Mouse (Mus musculus): ENCODE results near the gene Siglece.
"Not testable (repeated sequence)": the region's sequence is repeated elsewhere in the genome, so short reads cannot be mapped to it uniquely, and the experiment has no call there.

The Siglece gene

GRCm38 (mm10) chr7:43660002-43660401, at the start of gene Siglece:
Gene Siglece, minus strand, starts transcription at chr7:43660161.
- DNase-seq: no peak

- no peak for DNase-seq
Observed at GRCm38 (mm10) chr7:43690118-43690517, 30.2 kb upstream of the Siglece start, which contains the start of gene Klk14. Gene Klk14, plus strand, starts transcription at chr7:43690418.

DNA sequence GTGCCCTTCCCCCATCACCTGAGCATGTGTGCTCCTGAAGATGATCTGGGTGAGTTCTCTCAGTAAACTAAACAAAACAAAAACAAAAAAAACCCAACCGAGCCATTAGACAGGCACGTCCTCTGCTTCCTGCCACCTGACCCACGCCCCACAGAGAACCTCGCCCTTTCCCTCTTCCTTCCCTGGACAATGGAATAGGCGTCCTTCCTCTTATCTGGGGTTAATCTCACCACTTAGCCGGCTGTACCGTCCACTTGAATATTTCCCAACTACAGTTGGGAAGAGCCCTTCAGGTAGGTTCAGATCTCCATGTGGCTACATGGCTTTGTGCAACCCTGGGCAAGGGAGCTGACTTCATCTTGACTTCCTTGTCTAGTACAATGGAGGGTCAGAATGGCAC, 25.1 kb upstream of the Siglece start:
- no peak for DNase-seq

DNA sequence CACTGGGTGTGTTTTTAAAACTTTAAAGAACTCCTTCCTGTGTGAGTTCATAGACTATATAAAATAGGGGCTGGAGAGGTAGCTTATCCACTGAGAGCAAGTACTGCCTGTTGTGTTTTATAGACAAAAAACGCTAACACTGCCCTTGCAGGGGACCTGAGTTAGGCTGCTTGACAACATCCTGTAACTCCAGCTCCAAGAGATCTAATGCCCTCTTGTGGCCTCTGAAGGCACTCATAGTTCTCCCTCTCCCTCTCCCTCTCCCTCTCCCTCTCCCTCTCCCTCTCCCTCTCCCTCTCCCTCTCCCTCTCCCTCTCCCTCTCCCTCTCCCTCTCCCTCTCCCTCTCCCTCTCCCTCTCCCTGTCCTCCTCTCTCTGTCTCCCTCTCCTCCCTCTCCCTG, 22.6 kb upstream of the Siglece start:
- not testable (repeated sequence) for DNase-seq

DNA sequence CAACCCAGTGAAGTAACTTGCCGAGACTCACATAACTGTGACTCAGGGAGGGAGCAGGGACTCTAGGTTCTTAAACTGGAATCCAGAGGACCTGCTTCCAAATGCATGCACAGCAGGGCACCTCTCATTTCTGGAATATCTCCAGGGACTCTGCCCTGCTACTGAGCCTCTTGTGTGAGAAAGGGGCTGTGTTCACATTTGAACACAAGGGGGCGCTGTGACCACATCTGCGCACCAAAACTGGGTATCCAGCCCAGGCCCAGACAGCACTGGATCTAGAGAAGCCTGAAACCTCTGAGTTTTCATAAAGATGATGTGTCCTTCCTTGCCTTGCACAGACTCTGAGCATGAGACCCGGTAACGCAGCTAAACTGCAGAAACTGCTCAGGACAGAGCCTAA, 21.0 kb upstream of the Siglece start:
- peak; percentile 54 for DNase-seq

DNA sequence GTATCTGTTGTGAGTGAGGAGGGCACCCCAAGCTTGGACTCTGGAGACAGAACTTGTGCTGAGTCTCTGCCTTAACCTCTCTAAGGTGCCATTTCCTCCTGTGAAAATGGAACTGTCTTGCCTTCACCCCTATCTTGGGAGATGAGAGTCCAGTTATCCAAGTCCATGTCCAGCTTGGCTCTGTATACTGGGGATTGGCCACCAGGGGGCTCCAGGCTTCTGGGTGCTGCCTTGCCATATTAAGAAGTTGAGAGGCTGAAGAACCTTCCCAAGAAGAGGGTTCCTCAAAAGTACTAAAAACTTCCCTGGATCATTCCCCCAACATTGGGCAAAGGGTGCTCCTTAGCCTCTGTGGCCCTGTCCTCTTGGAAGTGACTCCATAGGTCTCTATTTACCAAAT, 18.6 kb upstream of the Siglece start:
- peak; percentile 38 for DNase-seq

GRCm38 (mm10) chr7:43675091-43675490, 15.1 kb upstream of the Siglece start:
- no peak for DNase-seq

- DNase-seq: no peak
Observed at GRCm38 (mm10) chr7:43672581-43673260, 12.8 kb upstream of the Siglece start.

GRCm38 (mm10) chr7:43671809-43672580, 12.0 kb upstream of the Siglece start, which contains the start of gene Ctu1:
Gene Ctu1, plus strand, starts transcription at chr7:43672016.
- peak; percentile 88 for DNase-seq

DNA sequence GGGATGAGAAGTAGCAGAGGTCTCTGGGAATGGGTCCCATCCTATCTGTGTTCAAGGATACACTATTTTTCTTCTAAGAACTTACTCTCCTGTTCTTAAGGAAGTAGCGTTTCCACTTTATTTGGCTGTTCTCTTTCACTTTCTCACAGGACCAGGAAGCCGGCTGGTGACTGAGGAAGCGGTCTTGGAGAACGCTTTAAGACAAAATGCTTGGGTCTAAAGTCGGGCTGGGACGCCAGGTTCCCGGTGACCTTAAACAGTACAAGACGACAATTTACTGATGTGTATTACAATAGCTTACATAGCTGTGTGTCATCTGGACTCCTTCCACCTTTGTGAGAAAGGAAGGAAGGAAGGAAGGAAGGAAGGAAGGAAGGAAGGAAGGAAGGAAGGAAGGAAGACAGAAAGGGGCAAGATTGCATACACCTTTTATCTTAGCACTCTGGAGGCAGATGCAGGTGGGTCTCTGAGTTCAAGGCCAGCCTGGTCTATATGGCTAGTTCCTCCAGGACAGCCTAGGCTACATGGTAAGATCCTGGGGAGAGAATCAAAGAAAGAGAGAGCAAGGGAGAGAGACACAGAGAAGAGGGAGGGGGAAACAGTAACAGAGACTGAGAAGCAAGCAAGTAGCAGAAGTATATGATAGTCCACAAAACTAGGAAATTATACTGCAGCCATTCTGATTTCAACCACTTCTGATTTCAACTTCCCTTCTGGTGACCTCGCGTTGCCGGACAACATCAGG, 11.3 kb upstream of the Siglece start:
- DNase-seq: no peak

DNA sequence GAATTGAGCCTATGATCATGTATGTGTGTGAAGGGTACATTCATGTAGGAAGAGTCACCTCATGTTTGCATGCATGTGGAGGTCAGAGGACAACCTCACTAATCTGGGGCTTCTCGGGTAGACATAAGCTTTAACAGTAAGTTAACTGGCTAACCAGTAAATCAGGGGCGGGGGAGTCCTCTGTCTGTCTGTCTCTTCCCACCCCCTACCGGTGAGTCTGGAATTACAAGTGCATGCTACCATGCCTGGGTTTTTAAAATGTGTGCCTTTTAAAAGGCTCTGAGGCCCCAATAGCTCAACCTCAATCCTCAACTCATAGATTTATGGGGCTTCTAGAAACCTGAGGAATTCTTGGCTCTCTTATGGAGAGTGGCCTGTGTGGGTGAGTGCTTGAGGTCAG, 8.6 kb upstream of the Siglece start:
- DNase-seq: peak; percentile 59

GRCm38 (mm10) chr7:43667221-43667620, 7.3 kb upstream of the Siglece start:
- DNase-seq: not testable (repeated sequence)

GRCm38 (mm10) chr7:43662804-43663203, 2.8 kb upstream of the Siglece start:
- DNase-seq: no peak

DNA sequence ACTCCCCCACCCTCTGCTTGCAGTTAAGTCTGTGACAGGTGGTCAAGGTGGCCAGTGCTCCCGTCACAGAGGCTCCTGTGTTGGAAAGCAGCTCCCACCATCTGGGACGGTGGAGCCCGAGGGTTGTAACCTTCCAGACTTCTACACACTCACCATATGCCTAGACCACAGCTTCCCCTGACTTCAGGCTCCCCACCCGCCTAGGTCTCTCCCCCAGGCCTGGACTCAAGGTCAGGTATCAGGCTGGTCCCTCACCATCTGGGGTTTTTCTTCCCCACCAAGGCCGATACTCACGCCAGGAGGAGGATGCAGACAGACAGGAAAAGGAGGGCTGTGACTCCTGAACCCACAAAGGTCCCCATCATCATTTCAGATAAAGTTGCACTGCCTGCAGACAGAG, 3.7 kb downstream of the Siglece start:
- DNase-seq: no peak

DNA sequence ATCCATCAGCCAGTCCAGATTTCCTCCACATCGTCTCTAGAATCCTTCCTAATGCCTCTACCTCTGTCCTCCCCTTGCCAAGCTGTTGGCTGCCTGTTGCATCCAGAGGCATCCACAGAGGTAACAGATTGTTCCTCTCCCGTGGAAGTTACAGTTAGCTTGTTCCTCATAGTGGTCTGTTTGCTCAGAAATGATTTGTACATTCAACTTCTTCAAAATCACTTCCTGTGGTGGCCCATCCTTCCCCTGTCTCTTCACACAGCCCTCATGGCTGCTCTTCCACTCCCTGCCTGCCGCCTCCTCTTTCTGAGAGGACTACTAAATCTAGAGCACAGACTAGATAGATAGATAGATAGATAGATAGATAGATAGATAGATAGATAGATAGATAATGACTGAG, 5.4 kb downstream of the Siglece start:
- DNase-seq: no peak

GRCm38 (mm10) chr7:43652683-43653082, 7.3 kb downstream of the Siglece start:
- DNase-seq: no peak

DNA sequence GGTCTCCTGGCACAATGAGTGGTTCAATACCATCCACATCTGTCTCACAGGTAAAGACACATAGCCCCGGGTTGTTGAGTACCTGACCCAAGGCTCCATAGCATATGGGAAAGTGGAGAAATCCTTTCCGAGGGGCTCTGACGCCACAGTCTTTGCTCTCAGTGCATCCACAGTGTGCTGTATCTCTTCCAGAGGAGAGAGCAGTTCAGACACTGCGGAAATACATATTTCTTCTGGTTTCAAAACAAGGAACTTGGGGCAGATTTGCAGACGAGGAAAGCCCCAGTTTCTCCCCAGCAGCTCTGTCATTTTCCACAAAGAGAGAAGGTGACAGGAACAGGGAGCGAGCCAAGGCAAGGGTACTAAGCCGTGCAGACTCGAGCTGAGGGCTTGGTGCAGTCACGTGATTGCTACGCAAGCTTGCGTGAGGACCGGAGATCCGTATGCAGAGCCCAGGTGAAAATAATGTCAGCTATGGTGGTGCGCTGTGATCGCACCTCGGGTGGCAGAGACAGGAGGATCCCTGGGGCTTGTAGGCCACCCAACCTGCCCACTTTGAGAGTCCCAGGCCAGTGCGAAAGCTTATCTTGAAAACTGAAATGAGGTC, 16.8 kb downstream of the Siglece start:
- no peak for DNase-seq

DNA sequence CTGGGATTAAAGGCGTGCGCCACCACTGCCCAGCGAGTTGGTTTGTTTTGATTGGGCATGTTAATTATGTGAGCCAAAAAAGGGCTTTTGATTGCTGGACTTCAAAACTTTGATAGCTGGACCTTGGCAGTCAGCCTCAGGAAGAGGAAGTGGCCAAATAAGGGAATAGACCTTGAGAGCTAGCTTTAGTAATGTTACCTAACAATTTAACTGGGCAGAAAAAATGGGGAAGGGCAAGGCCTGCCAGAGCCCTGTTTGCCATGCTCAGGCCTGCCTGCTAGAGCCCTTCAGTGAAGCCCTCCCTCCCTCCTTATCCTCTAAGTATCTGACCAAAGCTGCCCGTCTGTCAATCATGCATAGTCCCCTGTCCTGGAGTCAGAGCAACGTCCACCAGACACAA, 17.4 kb downstream of the Siglece start:
- no peak for DNase-seq

- no peak for DNase-seq
Observed at GRCm38 (mm10) chr7:43637118-43637517, 22.8 kb downstream of the Siglece start.

DNA sequence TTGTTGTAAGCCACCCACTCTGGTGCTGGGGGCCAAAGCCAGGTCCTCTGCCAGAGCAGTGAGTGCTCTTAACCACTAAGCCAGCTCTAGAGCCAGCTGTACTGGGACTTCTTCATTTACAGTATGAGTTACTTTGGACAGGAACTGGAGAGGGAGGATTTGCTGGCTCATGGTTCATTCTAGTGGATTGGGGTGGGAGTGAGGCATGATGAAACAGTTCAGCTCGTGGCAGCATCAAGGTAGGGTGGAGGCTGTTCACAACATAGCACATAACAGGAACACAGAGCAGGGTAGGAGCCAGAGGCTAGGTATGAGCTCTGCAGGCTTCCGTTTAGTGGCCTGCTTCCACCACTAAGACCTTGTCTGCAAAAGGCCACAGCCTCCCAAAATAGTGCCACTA, 23.8 kb downstream of the Siglece start:
- no peak for DNase-seq

GRCm38 (mm10) chr7:43634500-43634899, 25.5 kb downstream of the Siglece start, which contains the start of gene Ceacam18:
Gene Ceacam18, plus strand, starts transcription at chr7:43634707.
- DNase-seq: no peak

- no peak for DNase-seq
Observed at GRCm38 (mm10) chr7:43633940-43634339, 26.0 kb downstream of the Siglece start.

DNA sequence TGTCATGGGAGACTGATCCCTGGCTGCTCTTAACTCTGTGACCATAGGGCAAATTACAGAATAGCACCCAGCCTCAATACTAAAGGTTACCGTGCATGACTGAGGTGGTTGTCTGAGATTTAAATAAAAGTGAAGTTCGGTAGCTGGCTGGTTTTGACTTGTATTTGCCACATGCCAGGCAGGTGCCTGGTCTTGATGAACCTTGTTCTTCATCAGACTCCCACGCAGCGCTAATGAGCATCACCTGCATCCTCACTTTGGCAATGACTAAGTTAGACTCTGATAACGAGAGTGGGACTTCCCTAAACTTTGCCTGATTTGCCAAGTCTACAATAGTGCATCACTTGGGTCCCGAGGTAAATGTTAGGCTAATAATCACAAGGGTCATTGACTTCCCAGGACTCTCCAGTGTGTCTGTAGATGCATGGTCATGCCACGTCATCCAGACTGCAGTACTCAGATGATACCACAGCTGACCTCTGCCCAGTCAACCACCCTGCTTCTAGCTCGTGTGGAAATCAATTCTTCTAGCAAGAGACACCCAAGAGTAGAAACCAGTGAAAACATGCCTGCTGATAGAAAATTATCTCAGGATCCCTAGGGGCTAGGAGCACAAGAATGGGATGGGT, 34.1 kb downstream of the Siglece start:
- no peak for DNase-seq

All from thymus, postnatal 14 days (tissue).